Mouse (Mus musculus): Measurements from ENCODE around the gene Chd4. TPM values are rescaled to one million over a fixed set of nuclear protein-coding genes. Genes with fewer than 3 reads are reported as not detected.

Chd4 gene
- polyA plus RNA-seq, 1 experiment from 2014 or later: 53.5 TPM

GRCm38 (mm10) chr6:125089521-125090321 lies 6.1 kb upstream of the Chd4 start:
- Histone ChIP-seq H3K27ac (ENCODE audit: low read length) (peak overlapping the region; percentile 84), H3K27me3 (replicated peaks; ENCODE audit: insufficient read depth, low read length) (no peaks in the 10 kb centered on the region), H3K4me2 (replicated peaks; ENCODE audit: low read depth, low read length) (peak overlapping the region; percentile 49), H3K36me3 (ENCODE audit: insufficient read depth, low read length) (no peaks in the 10 kb centered on the region), H3K9me3 (ENCODE audit: low read length) (no peaks in the 10 kb centered on the region), H3K4me3 (ENCODE audit: low read depth, low read length) (no peak overlapping the region), H3K4me1 (ENCODE audit: insufficient read depth, low read depth, low read length) (peaks cover 5% of the 10 kb centered on the region), H3K9ac (replicated peaks; ENCODE audit: low read depth) (no peak overlapping the region; the same call in 1 of the 2 replicates)
- ATAC-seq (peak; percentile 73), DNase-seq (ENCODE audit: low spot score) (peak; percentile 89)
- 4% methylated on average over 15 of the region's 15 CpGs for WGBS
- TF ChIP-seq CTCF (IDR thresholded peaks at IDR 0.05) (no peak), EP300 (IDR thresholded peaks at IDR 0.05) (peak; percentile 31; the same call in 1 of the 2 replicates)

- WGBS: 51% methylated on average over 10 of the region's 10 CpGs
- TF ChIP-seq CTCF (IDR thresholded peaks at IDR 0.05) (0 out of 2 replicates have a peak, but pooled peaks have one; percentile 3), EP300 (IDR thresholded peaks at IDR 0.05) (no peak)
- no peak for DNase-seq (ENCODE audit: low spot score)
- Histone ChIP-seq H3K36me3 (ENCODE audit: insufficient read depth, low read length) (no peaks in the 10 kb centered on the region), H3K4me3 (ENCODE audit: low read depth, low read length) (no peak overlapping the region), H3K9ac (replicated peaks; ENCODE audit: low read depth) (no peak overlapping the region), H3K27me3 (replicated peaks; ENCODE audit: insufficient read depth, low read length) (no peaks in the 10 kb centered on the region), H3K9me3 (ENCODE audit: low read length) (no peaks in the 10 kb centered on the region), H3K4me2 (replicated peaks; ENCODE audit: low read depth, low read length) (peak overlapping the region; percentile 49), H3K4me1 (ENCODE audit: insufficient read depth, low read depth, low read length) (peaks cover 5% of the 10 kb centered on the region), H3K27ac (ENCODE audit: low read length) (peak overlapping the region; percentile 84)
- no peak for ATAC-seq
These were observed 5.3 kb upstream of the Chd4 start for GRCm38 (mm10) chr6:125090341-125091085.

GRCm38 (mm10) chr6:125092372-125092771 lies 3.4 kb upstream of the Chd4 start:
- TF ChIP-seq EP300 (IDR thresholded peaks at IDR 0.05) (no peak), CTCF (IDR thresholded peaks at IDR 0.05) (no peak)
- WGBS: 80% methylated on average over 5 of the region's 5 CpGs
- Histone ChIP-seq H3K9ac (replicated peaks; ENCODE audit: low read depth) (no peak overlapping the region), H3K36me3 (ENCODE audit: insufficient read depth, low read length) (no peaks in the 10 kb centered on the region), H3K4me1 (ENCODE audit: insufficient read depth, low read depth, low read length) (peaks cover 6% of the 10 kb centered on the region), H3K27ac (ENCODE audit: low read length) (no peak overlapping the region), H3K27me3 (replicated peaks; ENCODE audit: insufficient read depth, low read length) (no peaks in the 10 kb centered on the region), H3K4me3 (ENCODE audit: low read depth, low read length) (no peak overlapping the region), H3K9me3 (ENCODE audit: low read length) (no peaks in the 10 kb centered on the region), H3K4me2 (replicated peaks; ENCODE audit: low read depth, low read length) (no peak overlapping the region)
- DNase-seq (ENCODE audit: low spot score): no peak
- no peak for ATAC-seq

- Histone ChIP-seq H3K9ac (replicated peaks; ENCODE audit: low read depth) (no peak overlapping the region), H3K4me3 (ENCODE audit: low read depth, low read length) (no peak overlapping the region), H3K9me3 (ENCODE audit: low read length) (no peaks in the 10 kb centered on the region), H3K4me2 (replicated peaks; ENCODE audit: low read depth, low read length) (no peak overlapping the region), H3K27ac (ENCODE audit: low read length) (peak overlapping the region; percentile 93), H3K36me3 (ENCODE audit: insufficient read depth, low read length) (no peaks in the 10 kb centered on the region), H3K27me3 (replicated peaks; ENCODE audit: insufficient read depth, low read length) (no peaks in the 10 kb centered on the region), H3K4me1 (ENCODE audit: insufficient read depth, low read depth, low read length) (peaks cover 25% of the 10 kb centered on the region)
- no peak for TF ChIP-seq CTCF (IDR thresholded peaks at IDR 0.05)
- no peak for TF ChIP-seq EP300 (IDR thresholded peaks at IDR 0.05)
- DNase-seq (ENCODE audit: low spot score) (no peak), ATAC-seq (no peak)
- WGBS: 33% methylated on average over 3 of the region's 3 CpGs
These were observed 938 bp upstream of the Chd4 start for GRCm38 (mm10) chr6:125094843-125095242.

GRCm38 (mm10) chr6:125096279-125096596 lies 457 bp downstream of the Chd4 start:
- peak overlapping the region; percentile 77 for H3K9ac ChIP-seq (replicated peaks; ENCODE audit: low read depth)
- ATAC-seq (peak; percentile 15), DNase-seq (ENCODE audit: low spot score) (no peak)
- H3K4me1 ChIP-seq (ENCODE audit: insufficient read depth, low read depth, low read length): peaks cover 20% of the 10 kb centered on the region
- H3K4me2 ChIP-seq (replicated peaks; ENCODE audit: low read depth, low read length): peak overlapping the region; percentile 88
- H3K4me3 ChIP-seq (ENCODE audit: low read depth, low read length): peak overlapping the region; percentile 82
- H3K9me3 ChIP-seq (ENCODE audit: low read length): no peaks in the 10 kb centered on the region
- H3K27ac ChIP-seq (ENCODE audit: low read length): peak overlapping the region; percentile 93
- peaks cover 13% of the 10 kb centered on the region; the same call in 1 of the 2 replicates for H3K36me3 ChIP-seq (ENCODE audit: insufficient read depth, low read length)
- WGBS: 3% methylated on average over 8 of the region's 32 CpGs
- no peak for TF ChIP-seq EP300 (IDR thresholded peaks at IDR 0.05)
- no peak for TF ChIP-seq CTCF (IDR thresholded peaks at IDR 0.05)
- no peaks in the 10 kb centered on the region for H3K27me3 ChIP-seq (replicated peaks; ENCODE audit: insufficient read depth, low read length)

GRCm38 (mm10) chr6:125096597-125097345 lies 990 bp downstream of the Chd4 start:
- peak overlapping the region; percentile 88 for H3K4me2 ChIP-seq (replicated peaks; ENCODE audit: low read depth, low read length)
- WGBS: 0% methylated on average over 23 of the region's 44 CpGs

More at GRCm38 (mm10) chr6:125096597-125097345, 990 bp downstream of the Chd4 start:
- Histone ChIP-seq H3K9me3 (ENCODE audit: low read length) (no peaks in the 10 kb centered on the region), H3K36me3 (ENCODE audit: insufficient read depth, low read length) (peaks cover 18% of the 10 kb centered on the region; the same call in 1 of the 2 replicates), H3K27me3 (replicated peaks; ENCODE audit: insufficient read depth, low read length) (no peaks in the 10 kb centered on the region), H3K27ac (ENCODE audit: low read length) (peak overlapping the region; percentile 93), H3K9ac (replicated peaks; ENCODE audit: low read depth) (peak overlapping the region; percentile 77), H3K4me1 (ENCODE audit: insufficient read depth, low read depth, low read length) (peaks cover 20% of the 10 kb centered on the region), H3K4me3 (ENCODE audit: low read depth, low read length) (peak overlapping the region; percentile 82)
- TF ChIP-seq CTCF (IDR thresholded peaks at IDR 0.05) (no peak), EP300 (IDR thresholded peaks at IDR 0.05) (no peak)
- DNase-seq (ENCODE audit: low spot score) (peak; percentile 69), ATAC-seq (peak; percentile 47)

Data from lung, postnatal 0 days (tissue).